Mouse (Mus musculus) hindlimb bud, embryonic 11.5 days (tissue): ENCODE measurements around the gene Hmcn1.
A peak's percentile ranks its signal among the peaks of the same experiment; 100 is the strongest.

Experiments used
- DNase-seq: peaks from one replicate; pipeline ENCODE4 v3.0.0-alpha.2; 2012; ENCODE audit warnings: low read depth, low spot score; ENCODE audit errors: extremely low spot score

The Hmcn1 gene

DNA sequence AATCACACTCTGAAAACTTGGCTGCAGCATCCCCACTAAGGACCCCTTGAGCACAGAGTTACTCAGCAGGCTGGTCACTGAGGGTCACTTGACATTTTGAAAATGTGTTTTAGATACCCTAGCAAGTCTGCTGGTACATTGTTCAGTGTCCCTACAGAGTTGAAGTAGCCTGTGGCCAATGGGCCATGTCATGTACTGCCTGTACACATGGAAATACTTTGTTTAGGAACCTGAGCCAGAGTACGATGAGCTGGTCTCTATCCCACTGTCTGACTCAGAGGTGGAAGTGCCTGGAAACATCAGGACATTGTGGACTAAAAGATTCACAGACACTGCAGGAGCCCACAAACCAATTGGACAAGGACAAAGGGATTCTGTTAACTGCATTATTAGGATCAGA lies 441.8 kb downstream of the Hmcn1 start:
- DNase-seq = no peak

GRCm38 (mm10) chr1:150546463-150546862 lies 446.8 kb downstream of the Hmcn1 start:
- no peak for DNase-seq

- DNase-seq = no peak
These were observed 453.0 kb downstream of the Hmcn1 start for GRCm38 (mm10) chr1:150540267-150540666.

GRCm38 (mm10) chr1:150537410-150538128 lies 455.7 kb downstream of the Hmcn1 start:
- DNase-seq = peak; percentile 69

DNA sequence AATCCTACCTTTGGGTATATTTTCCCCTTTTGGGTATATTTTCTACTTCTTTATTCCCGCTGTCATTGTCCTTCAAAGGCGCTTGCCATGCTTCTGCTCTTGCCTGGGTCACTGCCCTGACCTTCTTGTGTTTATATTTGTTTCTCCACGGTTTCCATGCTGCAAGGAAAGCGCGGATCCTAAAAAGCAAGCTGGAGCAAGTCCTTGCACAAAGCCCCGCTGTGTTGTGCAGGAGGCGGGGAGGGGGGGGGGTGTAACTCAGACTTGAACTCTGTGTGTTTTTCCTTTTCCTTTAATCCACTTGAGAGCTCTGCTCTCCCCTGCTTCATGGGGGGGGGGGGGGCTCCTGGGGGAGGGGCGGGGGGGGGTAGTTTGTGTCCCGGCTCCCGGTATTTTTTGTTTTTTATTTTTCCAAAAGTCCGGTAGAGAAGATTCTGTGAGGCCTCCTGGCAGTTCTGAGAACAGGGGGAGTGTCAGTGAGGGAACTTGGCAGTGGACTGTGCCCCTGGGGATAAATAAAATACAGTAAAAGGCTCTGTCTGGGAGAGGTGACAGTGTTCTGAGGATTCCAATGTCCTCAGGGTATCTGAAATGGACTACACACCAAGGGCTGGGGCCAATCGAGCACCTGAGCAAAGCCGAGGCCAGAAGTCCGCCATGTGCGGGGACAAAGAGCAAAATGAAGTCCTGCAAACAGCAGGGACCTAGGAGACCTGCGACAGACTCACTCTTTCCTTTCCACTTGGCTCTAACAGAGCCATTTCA lies 457.3 kb downstream of the Hmcn1 start:
- DNase-seq = no peak

DNA sequence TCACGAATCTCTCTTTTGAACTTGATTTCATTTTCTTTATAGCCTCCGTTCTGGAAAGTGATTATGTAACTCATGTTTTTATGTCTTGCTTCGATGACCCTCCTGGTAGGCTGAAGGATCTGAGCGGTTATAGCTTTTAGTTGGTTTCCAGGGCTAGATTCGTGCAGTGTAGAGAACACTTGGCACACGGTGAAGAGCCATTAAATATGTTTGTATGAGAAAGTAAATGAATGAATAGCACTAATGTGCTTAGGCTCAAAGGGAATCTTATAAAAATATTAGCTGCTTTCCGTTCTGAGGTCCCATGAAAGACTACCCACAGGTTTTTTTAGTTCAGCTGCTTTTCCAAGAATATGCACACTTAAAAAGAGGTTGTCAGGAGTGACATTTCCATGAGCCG lies 458.6 kb downstream of the Hmcn1 start:
- no peak for DNase-seq

GRCm38 (mm10) chr1:150513041-150513440 lies 480.2 kb downstream of the Hmcn1 start:
- DNase-seq = no peak
